Mouse (Mus musculus) inflammation-experienced regulatory T-cells, adult 6 months (primary cell): ENCODE measurements around the gene Spata1. TPM values are rescaled to one million over a fixed set of nuclear protein-coding genes. Genes with fewer than 3 reads are reported as not detected.

Source experiments
- ATAC-seq: one replicate; pipeline ENCODE4 v1.8.0; 2017
- polyA plus RNA-seq, 3 experiments: library from polyadenylated mRNA; unstranded; fragments of 100-300 nt; shearing (Covaris generic); gene quantifications; one replicate each; pipeline ENCODE4 v1.2.1; 2017

Spata1 gene
- polyA plus RNA-seq, 3 experiments from 2014 or later, result 7.9 to 10.4 (median 9.6) TPM

DNA sequence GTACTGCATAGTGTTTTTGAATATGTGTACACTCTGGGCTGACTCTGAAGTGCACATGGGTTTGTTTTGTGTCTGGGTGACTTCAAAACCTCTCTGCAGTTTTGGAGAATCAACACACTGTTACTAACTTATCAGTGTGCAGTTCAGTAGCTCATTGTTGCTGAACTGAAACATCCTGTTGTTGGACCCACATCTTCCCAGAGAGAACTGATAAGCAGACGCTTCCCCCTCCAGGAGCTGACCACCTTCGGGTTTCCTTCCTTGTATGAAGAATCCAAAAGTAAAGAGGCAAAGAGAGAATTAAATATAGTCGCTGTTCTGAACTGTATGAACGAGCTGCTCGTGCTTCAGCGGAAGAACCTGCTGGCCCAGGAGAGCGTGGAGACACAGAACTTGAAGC lies 80.7 kb downstream of the Spata1 start:
- no peak for ATAC-seq

DNA sequence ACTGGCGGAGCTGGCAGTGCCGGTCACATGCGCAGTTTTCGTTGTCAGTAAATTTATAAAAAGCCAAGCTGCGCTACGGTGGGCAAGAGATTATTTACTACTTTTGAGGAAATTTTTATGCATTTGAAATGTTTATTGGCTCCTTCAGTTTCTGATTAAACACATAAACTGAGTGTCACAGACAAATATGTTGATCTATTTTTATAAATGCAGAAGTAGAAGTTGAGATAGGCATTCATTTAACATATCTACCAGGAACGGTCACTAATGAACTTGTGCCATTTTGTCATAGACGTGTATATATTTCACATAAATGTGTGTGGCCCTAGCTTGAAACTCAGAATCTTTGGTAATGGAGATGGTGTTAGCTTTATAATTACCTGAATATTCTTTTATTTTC lies 81.7 kb downstream of the Spata1 start:
- no peak for ATAC-seq

DNA sequence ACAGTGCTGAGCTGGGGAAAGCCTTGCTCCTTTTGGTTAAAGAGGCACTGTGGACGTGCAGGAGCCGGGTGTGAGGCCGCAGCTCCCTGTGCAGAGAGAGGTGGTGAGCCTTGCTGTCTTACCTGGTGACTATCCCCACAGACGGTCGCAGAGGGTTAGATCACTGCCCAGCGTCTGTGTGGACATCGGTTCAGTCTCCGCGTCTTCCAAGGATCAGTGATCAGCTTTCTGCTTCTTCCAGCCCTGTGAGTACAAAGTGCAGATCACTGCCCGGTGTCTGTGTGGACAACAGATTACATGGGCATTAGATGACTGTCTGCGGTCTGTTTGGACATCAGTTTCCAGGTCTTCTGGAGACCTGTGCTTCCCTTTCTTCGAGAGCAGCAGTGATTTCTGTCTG lies 85.0 kb downstream of the Spata1 start:
- ATAC-seq, result no peak

DNA sequence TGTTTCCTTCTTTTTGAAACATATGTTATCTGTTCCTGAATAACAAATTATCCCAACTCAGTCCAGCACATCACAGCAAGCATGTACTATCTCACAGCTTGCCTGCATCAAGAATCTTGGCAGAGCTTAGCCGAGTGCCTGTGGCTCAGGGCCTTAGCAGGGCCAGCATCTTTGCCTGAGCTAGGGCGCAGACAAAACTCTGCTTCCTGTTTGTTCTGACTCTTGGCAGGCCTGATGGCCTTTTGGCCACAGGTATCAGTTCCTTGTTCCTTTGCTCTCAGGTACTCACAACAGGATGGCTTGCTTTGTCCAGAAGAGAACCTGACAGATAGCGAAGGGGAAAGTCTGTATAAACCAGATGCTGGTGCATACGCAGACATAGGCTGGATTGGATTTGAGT lies 85.6 kb downstream of the Spata1 start:
- ATAC-seq, result no peak

GRCm38 (mm10) chr3:146413016-146413415 lies 86.5 kb downstream of the Spata1 start:
- no peak for ATAC-seq

DNA sequence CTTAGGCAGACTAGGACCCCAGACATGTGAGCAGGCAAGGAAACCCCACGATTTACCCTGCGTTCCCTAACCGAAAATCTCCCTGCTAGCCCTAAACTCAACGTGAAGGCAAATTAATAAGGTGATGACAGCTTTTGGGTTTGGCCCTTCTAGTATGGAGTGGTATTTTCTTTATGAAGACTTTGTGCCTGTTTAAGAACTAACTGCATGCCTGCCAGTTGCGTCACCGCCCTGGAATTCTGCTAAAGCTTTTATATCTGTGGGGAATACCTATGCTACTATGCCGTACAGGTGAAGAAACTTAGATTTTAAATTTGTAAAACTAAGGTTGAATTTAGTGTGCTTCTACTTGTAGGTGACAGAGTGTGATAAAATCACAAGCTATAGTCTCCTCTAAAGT lies 87.1 kb downstream of the Spata1 start:
- no peak for ATAC-seq

DNA sequence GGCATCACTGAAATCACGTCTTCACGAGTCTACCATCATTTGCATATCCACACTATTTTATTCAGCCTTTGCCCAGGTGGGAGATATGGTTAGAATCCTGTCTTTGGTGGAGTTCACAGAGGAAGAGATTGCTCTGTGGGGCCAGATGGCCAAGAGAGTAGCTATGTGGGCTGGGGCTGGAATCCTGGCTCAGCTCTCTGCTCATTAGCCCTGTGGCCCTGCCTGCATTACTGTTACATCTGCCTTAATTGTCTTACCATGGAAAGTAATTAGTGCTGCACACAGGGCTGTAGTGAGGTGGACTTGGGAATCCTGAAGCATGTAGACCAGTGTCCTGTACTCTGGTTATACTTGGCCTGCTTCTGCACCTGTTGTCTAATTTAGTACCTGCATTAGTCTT lies 87.5 kb downstream of the Spata1 start:
- ATAC-seq, result no peak

DNA sequence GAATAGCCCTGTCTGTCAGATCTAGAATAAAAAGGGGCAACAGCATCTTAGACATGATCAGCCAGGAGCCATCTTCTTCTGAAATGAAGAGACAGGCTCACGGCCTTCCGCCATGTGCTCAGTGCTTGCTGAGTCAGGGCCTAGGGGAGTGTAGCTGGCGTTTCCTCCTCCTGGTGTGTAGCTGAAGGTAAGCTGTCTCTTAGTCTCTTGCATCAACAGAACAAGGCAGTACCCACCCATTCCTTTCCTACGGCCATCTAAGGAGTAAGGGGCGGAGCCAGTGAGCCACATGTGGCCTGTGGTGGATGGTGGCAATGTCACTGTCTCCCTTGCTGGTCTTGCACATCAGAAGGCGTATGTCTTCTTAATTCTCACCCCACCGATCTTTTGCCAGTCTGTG lies 89.4 kb downstream of the Spata1 start:
- ATAC-seq, result no peak

Other genes with a start within 250 kb of the Spata1 start
- 1 to 10 TPM in 2 of 3 experiments, under 1 TPM in 1; 0.91 to 1.3 (median 1.1) TPM for gene Ssx2ip, start 95.1 kb downstream of the Spata1 start, polyA plus RNA-seq
- gene Ctbs, start 50.0 kb downstream of the Spata1 start, polyA plus RNA-seq, result 10 to 100 TPM in 1 of 3 experiments, 1 to 10 TPM in 2; 5.9 to 10.2 (median 7.2) TPM
- 100 to 1,000 TPM; 359 to 368 (median 360) TPM for gene Gng5, start 54 bp upstream of the Spata1 start, polyA plus RNA-seq
- 10 to 100 TPM; 47.4 to 53.6 (median 50.6) TPM for gene Rpf1, start 21.7 kb upstream of the Spata1 start, polyA plus RNA-seq
- gene Uox, start 70.7 kb upstream of the Spata1 start, polyA plus RNA-seq, result under 1 TPM in 1 of 3 experiments, not detected in 2; 0.13 TPM
- gene Dnase2b, start 115.8 kb upstream of the Spata1 start, polyA plus RNA-seq, result not detected
- gene 4930503B20Rik, start 151.6 kb upstream of the Spata1 start, polyA plus RNA-seq, result not detected
- under 1 TPM in 1 of 3 experiments, not detected in 2; 0.78 TPM for gene Samd13, start 185.8 kb upstream of the Spata1 start, polyA plus RNA-seq